Mouse (Mus musculus) ES-E14 (cell line): ENCODE measurements around the gene Lemd1.

Source experiments
- CHD2 ChIP-seq: IDR thresholded peaks from 2 replicates; pipeline ENCODE4 v1.6.1; 2014; ENCODE audit warnings: mild to moderate bottlenecking, low read depth, low read length, inconsistent platforms
- ZC3H11A ChIP-seq: IDR thresholded peaks from 2 replicates; pipeline ENCODE4 v1.6.1; 2012; ENCODE audit warnings: low read depth, mild to moderate bottlenecking, inconsistent platforms, low read length, borderline replicate concordance
- ZNF384 ChIP-seq: IDR thresholded peaks from 2 replicates; pipeline ENCODE4 v1.6.1; 2012; ENCODE audit warnings: low read depth, low read length, inconsistent platforms

- no peak for TF ChIP-seq ZNF384
- no peak for TF ChIP-seq ZC3H11A
- no peak for TF ChIP-seq CHD2
These were observed 41.8 kb upstream of the Lemd1 start for GRCm38 (mm10) chr1:132149410-132149809.
